Mouse (Mus musculus) limb, embryonic 15.5 days (tissue): ENCODE data around the gene Carns1. TPM values are rescaled to one million over a fixed set of nuclear protein-coding genes. Genes with fewer than 3 reads are reported as not detected.
"Not testable (repeated sequence)": the region's sequence is repeated elsewhere in the genome, so short reads cannot be mapped to it uniquely, and the experiment has no call there.

Experiments used
- ATAC-seq: fragments of 200-750 bp; cut with Nextera tagmentation; 2 replicates; pipeline ENCODE4 v1.8.0; 2017; ENCODE audit warnings: low read depth, moderate TSS enrichment; ENCODE audit not compliant: insufficient number of reproducible peaks, low FRiP score, low TSS enrichment
- H3K27ac ChIP-seq: fragments of 300-500 bp; sonication (generic); 2 replicates; pipeline ENCODE4 v1.5.1; 2015; ENCODE audit warnings: moderate library complexity, mild to moderate bottlenecking, inconsistent platforms
- H3K27me3 ChIP-seq: fragments of 300-500 bp; sonication (generic); 2 replicates; pipeline ENCODE4 v1.6.1; 2015; ENCODE audit warnings: inconsistent platforms
- H3K36me3 ChIP-seq: fragments of 300-500 bp; sonication (generic); 2 replicates; pipeline ENCODE4 v1.6.1; 2015; ENCODE audit warnings: inconsistent platforms
- H3K4me1 ChIP-seq: fragments of 300-500 bp; sonication (generic); 2 replicates; pipeline ENCODE4 v1.6.1; 2015; ENCODE audit warnings: inconsistent platforms
- H3K4me2 ChIP-seq: fragments of 300-500 bp; sonication (generic); 2 replicates; pipeline ENCODE4 v1.6.1; 2015; ENCODE audit warnings: mild to moderate bottlenecking, inconsistent platforms
- H3K4me3 ChIP-seq: fragments of 300-500 bp; sonication (generic); 2 replicates; pipeline ENCODE4 v1.5.1; 2015; ENCODE audit warnings: mild to moderate bottlenecking, inconsistent platforms
- H3K9ac ChIP-seq: fragments of 300-500 bp; sonication (generic); 2 replicates; pipeline ENCODE4 v1.6.1; 2015; ENCODE audit warnings: inconsistent platforms
- H3K9me3 ChIP-seq: fragments of 300-500 bp; sonication (generic); 2 replicates; pipeline ENCODE4 v1.6.1; 2016; ENCODE audit warnings: inconsistent platforms
- WGBS: fragments of 180-500 bp; shearing (Covaris S2); methylation state at CpG from one replicate; pipeline ENCODE4 v1.1.7; 2015; 5-methylcytosine and 5-hydroxymethylcytosine counted together
- polyA plus RNA-seq: library from polyadenylated mRNA; unstranded; fragments of >200 nt; fragmentation: Nextera tagmentation; extraction: Ambion mirVana; gene quantifications from 2 replicates; pipeline ENCODE4 v1.2.1, GENCODE M21; 2015

Gene Carns1
- polyA plus RNA-seq, 1 experiment from 2014 or later, result 1.8 TPM

GRCm38 (mm10) chr19:4146366-4147021 is 28.8 kb downstream of the Carns1 start:
- Histone ChIP-seq H3K4me2 (no peak overlapping the region), H3K9ac (no peak overlapping the region), H3K27ac (no peak overlapping the region), H3K4me3 (no peak overlapping the region), H3K36me3 (peaks cover 18% of the 10 kb centered on the region), H3K27me3 (no peaks in the 10 kb centered on the region), H3K9me3 (no peaks in the 10 kb centered on the region), H3K4me1 (peaks cover 22% of the 10 kb centered on the region)
- no peak for ATAC-seq
- WGBS, result 61% methylated on average over 12 of the region's 12 CpGs

GRCm38 (mm10) chr19:4145936-4146335 is 29.3 kb downstream of the Carns1 start:
- Histone ChIP-seq H3K4me3 (no peak overlapping the region), H3K36me3 (peaks cover 13% of the 10 kb centered on the region), H3K9ac (no peak overlapping the region), H3K27ac (no peak overlapping the region), H3K27me3 (no peaks in the 10 kb centered on the region), H3K4me1 (peaks cover 22% of the 10 kb centered on the region), H3K9me3 (no peaks in the 10 kb centered on the region), H3K4me2 (no peak overlapping the region)
- WGBS, result 86% methylated on average over 5 of the region's 5 CpGs
- no peak for ATAC-seq

GRCm38 (mm10) chr19:4144550-4145498 is 30.5 kb downstream of the Carns1 start:
- Histone ChIP-seq H3K27me3 (no peaks in the 10 kb centered on the region), H3K4me3 (no peak overlapping the region), H3K9me3 (no peaks in the 10 kb centered on the region), H3K27ac (no peak overlapping the region), H3K9ac (no peak overlapping the region), H3K4me1 (peaks cover 17% of the 10 kb centered on the region), H3K36me3 (peaks cover 1% of the 10 kb centered on the region), H3K4me2 (no peak overlapping the region)
- 77% methylated on average over 16 of the region's 16 CpGs for WGBS
- ATAC-seq, result no peak

GRCm38 (mm10) chr19:4143759-4144268 is 31.5 kb downstream of the Carns1 start, which contains the start of gene Cabp4:
Gene Cabp4 (minus strand): TSS chr19:4144033.
- H3K27ac ChIP-seq, result no peak within 1 kb of the TSS
- no peak within 1 kb of the TSS for H3K4me2 ChIP-seq
- no peak within 1 kb of the TSS for H3K4me3 ChIP-seq
- peaks cover 7% of the 10 kb centered on the region for H3K4me1 ChIP-seq
- no peak for ATAC-seq
- no peaks in the 10 kb centered on the region for H3K27me3 ChIP-seq
- no peaks in the 10 kb centered on the region for H3K9me3 ChIP-seq
- 77% methylated on average over 7 of the region's 7 CpGs for WGBS
- H3K9ac ChIP-seq, result no peak within 1 kb of the TSS
- no peaks in the 10 kb centered on the region for H3K36me3 ChIP-seq

- Histone ChIP-seq H3K4me2 (no peak overlapping the region), H3K36me3 (no peaks in the 10 kb centered on the region), H3K27me3 (no peaks in the 10 kb centered on the region), H3K4me1 (peaks cover 1% of the 10 kb centered on the region; the same call in 1 of the 2 replicates), H3K27ac (no peak overlapping the region), H3K9ac (no peak overlapping the region), H3K9me3 (no peaks in the 10 kb centered on the region), H3K4me3 (no peak overlapping the region)
- 91% methylated on average over 18 of the region's 18 CpGs for WGBS
- no peak for ATAC-seq
Observed at GRCm38 (mm10) chr19:4142416-4143173, 32.7 kb downstream of the Carns1 start.

GRCm38 (mm10) chr19:4140147-4140546 is 35.1 kb downstream of the Carns1 start:
- H3K4me3 ChIP-seq, result no peak overlapping the region
- H3K4me2 ChIP-seq, result no peak overlapping the region
- no peak for ATAC-seq
- H3K27me3 ChIP-seq, result no peaks in the 10 kb centered on the region
- H3K36me3 ChIP-seq, result no peaks in the 10 kb centered on the region
- 79% methylated on average over 6 of the region's 6 CpGs for WGBS
- no peaks in the 10 kb centered on the region for H3K4me1 ChIP-seq
- H3K9me3 ChIP-seq, result no peaks in the 10 kb centered on the region
- no peak overlapping the region for H3K9ac ChIP-seq
- no peak overlapping the region for H3K27ac ChIP-seq

GRCm38 (mm10) chr19:4139446-4139845 is 35.8 kb downstream of the Carns1 start, which contains the start of gene Gpr152:
Gene Gpr152 (plus strand): TSS chr19:4139787.
- Histone ChIP-seq H3K4me1 (no peaks in the 10 kb centered on the region), H3K9me3 (no peaks in the 10 kb centered on the region), H3K4me2 (no peak within 1 kb of the TSS), H3K4me3 (no peak within 1 kb of the TSS), H3K36me3 (no peaks in the 10 kb centered on the region), H3K27me3 (no peaks in the 10 kb centered on the region), H3K27ac (no peak within 1 kb of the TSS), H3K9ac (no peak within 1 kb of the TSS)
- no peak for ATAC-seq
- 74% methylated on average over 2 of the region's 2 CpGs for WGBS

- Histone ChIP-seq H3K27ac (no peak overlapping the region), H3K4me3 (no peak overlapping the region), H3K4me1 (no peaks in the 10 kb centered on the region), H3K4me2 (no peak overlapping the region), H3K36me3 (peaks cover 5% of the 10 kb centered on the region), H3K9me3 (no peaks in the 10 kb centered on the region), H3K27me3 (no peaks in the 10 kb centered on the region), H3K9ac (no peak overlapping the region)
- no peak for ATAC-seq
- 80% methylated on average over 5 of the region's 5 CpGs for WGBS
Observed at GRCm38 (mm10) chr19:4137913-4138312, 37.4 kb downstream of the Carns1 start.

GRCm38 (mm10) chr19:4136463-4136862 is 38.8 kb downstream of the Carns1 start:
- H3K4me3 ChIP-seq, result no peak overlapping the region
- H3K9me3 ChIP-seq, result no peaks in the 10 kb centered on the region
- no peaks in the 10 kb centered on the region for H3K27me3 ChIP-seq
- H3K4me1 ChIP-seq, result no peaks in the 10 kb centered on the region
- ATAC-seq, result no peak
- H3K27ac ChIP-seq, result no peak overlapping the region
- 76% methylated on average over 5 of the region's 5 CpGs for WGBS
- no peak overlapping the region for H3K4me2 ChIP-seq
- no peak overlapping the region for H3K9ac ChIP-seq
- peaks cover 20% of the 10 kb centered on the region for H3K36me3 ChIP-seq

- H3K9ac ChIP-seq, H3K27me3 ChIP-seq, H3K4me2 ChIP-seq, H3K4me3 ChIP-seq, H3K27ac ChIP-seq, ATAC-seq, H3K4me1 ChIP-seq, H3K9me3 ChIP-seq: not testable (repeated sequence)
- peaks cover 25% of the 10 kb centered on the region for H3K36me3 ChIP-seq
- 24% methylated on average over 8 of the region's 8 CpGs for WGBS
Observed at GRCm38 (mm10) chr19:4135963-4136345, 39.3 kb downstream of the Carns1 start.

GRCm38 (mm10) chr19:4135229-4135962 is 39.9 kb downstream of the Carns1 start:
- H3K4me1 ChIP-seq, ATAC-seq, H3K9ac ChIP-seq, H3K4me2 ChIP-seq, H3K4me3 ChIP-seq, H3K27me3 ChIP-seq, H3K9me3 ChIP-seq, H3K27ac ChIP-seq: not testable (repeated sequence)
- WGBS, result 76% methylated on average over 6 of the region's 6 CpGs
- H3K36me3 ChIP-seq, result peaks cover 30% of the 10 kb centered on the region
